In the genomic region with DNA sequence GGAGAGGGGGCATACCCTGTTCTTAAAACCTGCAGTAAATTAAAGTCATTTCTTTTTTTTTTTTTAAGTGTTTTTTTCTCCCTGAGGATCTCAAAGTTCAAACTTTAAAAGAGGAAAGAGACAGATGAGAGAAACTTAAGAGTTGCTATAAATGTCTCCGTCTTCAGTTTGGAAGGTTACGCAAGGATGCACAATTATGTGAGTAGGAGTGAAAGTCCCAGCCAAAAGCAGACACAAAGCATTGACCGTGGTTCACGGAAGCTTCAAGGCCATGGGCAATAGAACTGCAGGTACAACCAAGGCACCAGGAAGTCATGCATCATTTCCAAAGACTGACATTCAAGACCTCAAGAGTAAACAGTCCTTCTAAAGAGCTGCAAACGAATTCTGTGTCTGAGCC, we compare ENCODE assay signal across 32 mouse cellular contexts. TPM values are rescaled to one million over a fixed set of nuclear protein-coding genes. Genes with fewer than 3 reads are reported as not detected.
"Had no signal": no experiment of that assay in that cellular context is flagged by ENCODE, and none has a peak within 500 bp of the region (broad histone marks: within the 10 kb centered on the region; RNA-seq: fewer than 3 reads in every experiment).

No protein-coding gene starts in this region.

- H3K9ac ChIP-seq: limb, embryonic 12.5 days; limb, embryonic 13.5 days; limb, embryonic 15.5 days; liver, embryonic 12.5 days; liver, embryonic 13.5 days; liver, embryonic 14.5 days; liver, embryonic 15.5 days; liver, postnatal 0 days; lung, embryonic 14.5 days; lung, embryonic 15.5 days; midbrain, embryonic 12.5 days; midbrain, embryonic 13.5 days; midbrain, embryonic 15.5 days; neural tube, embryonic 12.5 days had no signal

- H3K27me3 ChIP-seq: limb, embryonic 13.5 days; limb, embryonic 15.5 days; liver, embryonic 12.5 days; liver, embryonic 13.5 days; liver, embryonic 15.5 days; lung, embryonic 15.5 days; midbrain, embryonic 12.5 days; midbrain, embryonic 13.5 days; midbrain, embryonic 15.5 days; neural tube, embryonic 12.5 days had no signal

- H3K4me1 ChIP-seq: limb, embryonic 10.5 days; limb, embryonic 12.5 days; liver, embryonic 12.5 days; liver, embryonic 13.5 days; liver, embryonic 15.5 days; lung, embryonic 15.5 days; megakaryocyte, embryonic 14.5 days; midbrain, embryonic 10.5 days; midbrain, embryonic 12.5 days; midbrain, embryonic 13.5 days; midbrain, embryonic 15.5 days; neural tube, embryonic 12.5 days had no signal

- H3K4me2 ChIP-seq: limb, embryonic 12.5 days; limb, embryonic 13.5 days; limb, embryonic 15.5 days; liver, embryonic 11.5 days; liver, embryonic 12.5 days; liver, embryonic 13.5 days; liver, embryonic 15.5 days; lung, embryonic 14.5 days; lung, embryonic 15.5 days; midbrain, embryonic 11.5 days; midbrain, embryonic 12.5 days; midbrain, embryonic 13.5 days; midbrain, embryonic 15.5 days; neural tube, embryonic 12.5 days had no signal

- H3K27ac ChIP-seq: limb, embryonic 10.5 days; limb, embryonic 12.5 days; limb, embryonic 13.5 days; limb, embryonic 15.5 days; liver, embryonic 12.5 days; liver, embryonic 13.5 days; liver, embryonic 14.5 days; liver, embryonic 15.5 days; lung, embryonic 15.5 days; macrophage; midbrain, embryonic 10.5 days; midbrain, embryonic 12.5 days; midbrain, embryonic 13.5 days; midbrain, embryonic 15.5 days; neural tube, embryonic 12.5 days had no signal

- H3K4me3 ChIP-seq: limb, embryonic 10.5 days; limb, embryonic 12.5 days; limb, embryonic 13.5 days; limb, embryonic 15.5 days; liver, embryonic 12.5 days; liver, embryonic 13.5 days; liver, embryonic 15.5 days; lung, embryonic 15.5 days; megakaryocyte, embryonic 14.5 days; midbrain, embryonic 10.5 days; midbrain, embryonic 12.5 days; midbrain, embryonic 13.5 days; midbrain, embryonic 15.5 days; myocyte; neural tube, embryonic 12.5 days had no signal

- H3K36me3 ChIP-seq: limb, embryonic 10.5 days; limb, embryonic 12.5 days; limb, embryonic 13.5 days; limb, embryonic 15.5 days; liver, embryonic 12.5 days; liver, embryonic 13.5 days; liver, embryonic 15.5 days; lung, embryonic 15.5 days; midbrain, embryonic 10.5 days; midbrain, embryonic 12.5 days; midbrain, embryonic 13.5 days; midbrain, embryonic 15.5 days; neural tube, embryonic 12.5 days had no signal

- H3K9me3 ChIP-seq: limb, embryonic 10.5 days; limb, embryonic 12.5 days; limb, embryonic 13.5 days; limb, embryonic 15.5 days; liver, embryonic 12.5 days; liver, embryonic 13.5 days; liver, embryonic 15.5 days; lung, embryonic 15.5 days; megakaryocyte, embryonic 14.5 days; midbrain, embryonic 10.5 days; midbrain, embryonic 12.5 days; midbrain, embryonic 13.5 days; midbrain, embryonic 15.5 days; neural tube, embryonic 12.5 days had no signal

- DNase-seq: left cerebral cortex, postnatal 4 days; liver; liver, embryonic 13.5 days; liver, postnatal 0 days; lung, adult 18-20 months; lung, adult 2 months; lung, embryonic 14.5 days; lung, postnatal 10 days; lung, postnatal 14 days; lung, postnatal 36 days; lung, postnatal 4 days; midbrain, embryonic 14.5 days had no signal

- ATAC-seq: liver, embryonic 12.5 days; liver, postnatal 0 days; lung, postnatal 0 days; midbrain, embryonic 13.5 days; midbrain, embryonic 15.5 days; midbrain, embryonic 16.5 days had no signal

RNA-seq across cellular contexts. Expression of gene Gpc4, which starts 28.5 kb away (rescaled TPM):
- polyA plus RNA-seq: macrophage had no signal
